Mouse (Mus musculus) fibroblast of lung, adult 2 months (primary cell): Measurements from ENCODE around the gene Tln2.

Source experiments
- DNase-seq: peaks from one replicate; pipeline ENCODE4 v3.0.0-alpha.2; 2011; ENCODE audit warnings: low read depth

Gene Tln2

GRCm38 (mm10) chr9:67559603-67560002, at the start of gene Tln2:
Gene Tln2 (minus strand): TSS chr9:67559703.
- no peak for DNase-seq

- no peak for DNase-seq
These were observed 49.7 kb upstream of the Tln2 start for GRCm38 (mm10) chr9:67609226-67609625.

- DNase-seq: no peak
These were observed 48.4 kb upstream of the Tln2 start for GRCm38 (mm10) chr9:67607786-67608366.

GRCm38 (mm10) chr9:67607268-67607667, 47.8 kb upstream of the Tln2 start:
- no peak for DNase-seq

GRCm38 (mm10) chr9:67605867-67606435, 46.4 kb upstream of the Tln2 start:
- no peak for DNase-seq

GRCm38 (mm10) chr9:67604940-67605339, 45.4 kb upstream of the Tln2 start:
- DNase-seq: no peak

- no peak for DNase-seq
These were observed 42.8 kb upstream of the Tln2 start for GRCm38 (mm10) chr9:67602347-67602746.

GRCm38 (mm10) chr9:67595221-67595620, 35.7 kb upstream of the Tln2 start:
- no peak for DNase-seq

GRCm38 (mm10) chr9:67593469-67594141, 34.1 kb upstream of the Tln2 start:
- DNase-seq: no peak

GRCm38 (mm10) chr9:67592726-67593125, 33.2 kb upstream of the Tln2 start:
- DNase-seq: no peak

GRCm38 (mm10) chr9:67587111-67587510, 27.6 kb upstream of the Tln2 start:
- DNase-seq: no peak

- DNase-seq: no peak
These were observed 27.0 kb upstream of the Tln2 start for GRCm38 (mm10) chr9:67586489-67586888.

- DNase-seq: peak; percentile 73
These were observed 25.4 kb upstream of the Tln2 start for GRCm38 (mm10) chr9:67584871-67585270.

GRCm38 (mm10) chr9:67581581-67582280, 22.2 kb upstream of the Tln2 start:
- DNase-seq: no peak

GRCm38 (mm10) chr9:67579541-67579940, 20.0 kb upstream of the Tln2 start:
- DNase-seq: peak; percentile 50

- no peak for DNase-seq
These were observed 15.3 kb upstream of the Tln2 start for GRCm38 (mm10) chr9:67574721-67575248.

GRCm38 (mm10) chr9:67573683-67573979, 14.1 kb upstream of the Tln2 start:
- no peak for DNase-seq

- peak; percentile 33 for DNase-seq
These were observed 13.5 kb upstream of the Tln2 start for GRCm38 (mm10) chr9:67572790-67573682.

GRCm38 (mm10) chr9:67565801-67566258, 6.3 kb upstream of the Tln2 start:
- peak; percentile 93 for DNase-seq

GRCm38 (mm10) chr9:67549811-67550501, 9.5 kb downstream of the Tln2 start:
- DNase-seq: no peak

GRCm38 (mm10) chr9:67549332-67549731, 10.2 kb downstream of the Tln2 start:
- no peak for DNase-seq
